Mouse (Mus musculus) A20 (cell line): ENCODE measurements at regions not wholly inside any gene's neighbourhood (a gene's known extent, or its start where the extent isn't known, plus 50 kb on each side); places are given as distances from the start of the nearest gene placed in this dataset.

Experiments
- DNase-seq: peaks from one replicate; pipeline ENCODE4 v3.0.0-alpha.2; 2011; ENCODE audit warnings: low read depth, low spot score

DNA sequence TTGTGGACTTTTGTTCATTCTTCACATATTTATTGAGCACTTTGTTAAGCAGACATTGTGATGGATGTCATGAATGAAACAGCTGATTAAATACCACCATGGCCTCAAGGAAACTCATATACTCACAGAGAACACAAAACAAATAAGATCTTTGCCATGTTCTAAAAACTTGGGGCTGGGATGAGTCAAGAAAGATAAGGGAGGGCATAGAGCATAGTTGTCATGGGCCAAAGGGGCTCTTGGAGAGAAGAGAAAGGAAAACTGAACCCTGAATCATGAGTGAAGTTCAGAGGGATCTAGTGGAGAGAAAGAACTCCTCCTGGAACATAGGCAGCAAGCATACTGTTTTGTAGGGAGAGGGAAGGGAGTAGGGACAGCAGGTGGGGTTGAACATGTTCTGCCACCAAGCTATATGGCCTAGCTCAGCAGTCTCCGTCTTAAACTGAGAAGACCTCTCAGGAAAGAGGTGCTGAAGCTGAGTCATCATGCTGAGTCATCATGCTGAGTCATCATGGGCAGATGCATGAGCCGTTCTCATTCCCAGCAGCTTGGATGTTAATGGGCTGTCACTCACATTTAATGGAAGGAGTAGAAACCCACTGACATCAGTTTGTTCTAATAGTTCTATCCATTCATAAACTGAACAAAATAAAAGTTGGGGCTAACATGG, 69.6 kb downstream of the Cetn3 start:
- DNase-seq = no peak

DNA sequence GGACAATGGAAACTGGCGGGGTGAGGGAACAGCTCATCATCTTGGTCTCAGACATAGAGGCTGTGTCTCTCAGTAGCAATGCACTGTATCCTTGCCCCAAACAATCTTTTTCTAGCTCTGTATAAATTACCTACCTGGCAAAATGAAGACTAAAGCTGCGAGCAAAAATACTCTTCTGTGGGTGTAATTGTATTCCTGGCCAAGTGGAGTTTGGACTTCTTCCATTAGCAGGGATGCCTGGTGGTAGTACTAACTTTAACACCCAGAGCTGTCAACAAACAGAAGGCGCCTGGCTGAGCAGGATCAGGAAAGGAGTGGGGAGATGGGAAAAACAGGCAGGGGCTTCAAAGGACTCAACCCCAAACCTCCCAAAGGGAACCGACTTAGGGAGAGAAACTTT, 73.2 kb downstream of the Cetn3 start:
- no peak for DNase-seq

DNA sequence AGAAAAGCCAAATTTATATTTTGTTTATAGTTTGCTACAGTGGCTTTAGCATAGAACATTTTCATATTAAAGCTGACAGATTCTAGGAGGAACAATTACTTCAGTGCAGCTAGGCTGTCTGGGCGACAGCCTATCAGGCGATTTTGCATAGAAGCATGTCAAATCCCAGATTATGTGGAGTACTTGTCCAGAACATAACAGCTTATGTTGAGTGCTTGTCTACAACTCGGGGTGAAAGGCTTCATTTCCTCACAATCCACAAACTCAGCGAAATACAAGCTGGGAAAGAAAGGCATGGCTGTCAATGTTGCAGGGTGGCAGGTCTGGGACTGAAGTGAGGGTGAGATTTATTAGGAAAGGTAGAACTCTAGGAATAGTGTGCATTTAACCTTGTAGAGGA, 77.8 kb downstream of the Cetn3 start:
- no peak for DNase-seq

DNA sequence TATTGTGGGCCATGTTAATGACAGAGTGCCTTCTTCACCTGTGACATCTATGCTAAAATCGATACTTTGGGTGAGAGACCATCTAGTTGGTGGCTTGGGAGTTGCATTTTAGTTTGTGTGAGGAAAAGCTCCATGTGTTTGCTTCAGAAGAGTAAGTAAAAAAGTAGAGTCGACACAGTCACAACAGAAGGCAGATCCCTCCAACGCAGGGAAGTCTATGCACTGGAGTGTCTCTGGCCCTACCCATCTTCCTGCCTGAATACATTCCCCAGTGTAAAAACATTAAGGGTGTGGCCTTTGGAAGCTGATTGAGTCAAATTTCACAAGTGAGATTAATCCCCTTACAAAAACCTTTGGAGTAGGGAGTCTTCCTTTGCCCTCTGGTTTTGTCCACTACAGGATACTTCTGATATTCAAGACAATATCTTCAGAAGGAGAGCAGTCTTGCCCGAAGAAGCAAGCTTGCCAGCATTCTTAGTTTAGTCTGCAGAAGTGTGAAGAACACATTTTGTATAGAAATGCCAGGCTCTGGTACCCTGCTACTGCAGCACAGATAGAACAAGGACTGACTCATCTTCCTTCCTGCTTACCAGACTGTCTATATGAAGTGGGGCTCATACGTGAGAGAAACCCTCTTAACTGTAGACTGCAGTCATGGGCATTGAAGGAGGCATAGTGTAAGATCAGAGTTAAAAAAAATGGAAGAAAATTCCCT, 79.2 kb downstream of the Cetn3 start:
- no peak for DNase-seq

DNA sequence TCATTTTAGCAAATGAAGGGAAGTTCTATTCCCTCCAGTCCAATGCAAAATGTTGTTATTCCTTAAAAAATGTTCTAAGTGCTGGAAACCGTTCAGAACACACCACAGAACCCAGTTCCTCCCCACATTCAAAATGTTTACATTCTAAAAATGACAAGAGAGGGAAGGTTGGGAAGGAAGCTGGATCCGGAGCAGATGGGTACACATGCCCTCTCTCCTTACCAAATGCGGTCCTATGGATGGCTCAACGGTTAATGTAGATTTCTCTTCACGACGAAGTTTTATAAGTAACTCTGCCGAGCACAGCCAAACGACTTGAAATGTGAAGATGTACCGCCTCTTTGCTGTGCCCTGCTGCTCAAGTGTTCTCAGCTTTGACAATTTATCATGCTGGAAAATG, 88.3 kb downstream of the Cetn3 start:
- no peak for DNase-seq

DNA sequence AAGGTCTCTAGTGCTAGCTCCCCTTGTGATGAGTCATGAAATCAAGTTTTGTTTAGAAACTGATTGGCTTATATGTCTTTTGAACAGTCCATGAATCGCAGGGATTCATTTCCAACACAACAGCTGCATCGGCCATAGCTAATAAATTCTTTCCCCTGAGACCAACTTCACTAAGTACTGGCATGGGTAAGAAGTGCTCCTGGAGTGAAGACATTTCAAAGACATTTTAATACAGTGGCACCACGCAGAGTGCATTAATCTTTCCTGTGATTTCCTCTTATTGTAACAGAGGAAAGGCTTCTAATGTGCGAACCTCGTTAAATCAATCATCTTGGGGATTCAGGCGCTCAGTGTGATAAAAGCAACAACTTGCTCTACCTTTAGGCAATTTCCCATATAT, 103.0 kb downstream of the Cetn3 start:
- no peak for DNase-seq

DNA sequence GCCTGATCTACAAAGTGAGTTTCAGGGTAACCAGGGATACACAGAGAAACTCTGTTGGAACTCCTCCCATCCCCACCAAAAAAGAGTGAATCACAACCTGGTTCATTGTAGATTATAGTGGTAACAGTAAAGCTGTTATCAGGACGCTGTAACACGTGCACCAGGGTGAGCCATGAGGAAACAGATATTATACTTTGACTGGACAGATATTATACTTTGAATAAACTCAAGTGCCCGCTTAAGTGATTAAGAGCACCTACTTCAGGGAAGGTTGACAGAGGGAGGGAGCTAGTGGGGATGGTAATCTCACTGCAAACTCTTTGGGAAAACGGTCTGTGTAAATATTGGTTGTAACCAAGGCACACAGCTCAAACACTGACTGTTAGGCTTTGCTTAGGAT, 147.4 kb downstream of the Cetn3 start:
- no peak for DNase-seq

DNA sequence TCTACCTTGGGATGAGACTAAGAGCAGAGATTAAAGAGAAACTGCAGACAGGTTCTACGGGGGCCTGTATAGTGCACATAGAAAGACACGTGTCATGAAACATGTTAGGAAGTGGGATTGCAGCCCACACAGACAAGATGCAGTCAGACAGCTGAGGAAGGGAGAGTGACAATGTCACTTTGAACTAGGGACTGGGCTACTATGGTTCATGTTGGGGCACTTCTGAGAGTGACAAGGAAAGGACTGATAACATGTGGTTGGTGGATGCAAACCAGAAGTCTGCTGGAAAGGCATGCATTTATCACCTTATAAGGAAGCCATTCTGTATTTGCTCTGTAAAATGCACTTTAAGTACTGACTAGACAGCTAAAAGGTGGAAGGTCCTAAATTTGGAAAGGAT, 148.3 kb downstream of the Cetn3 start:
- no peak for DNase-seq

DNA sequence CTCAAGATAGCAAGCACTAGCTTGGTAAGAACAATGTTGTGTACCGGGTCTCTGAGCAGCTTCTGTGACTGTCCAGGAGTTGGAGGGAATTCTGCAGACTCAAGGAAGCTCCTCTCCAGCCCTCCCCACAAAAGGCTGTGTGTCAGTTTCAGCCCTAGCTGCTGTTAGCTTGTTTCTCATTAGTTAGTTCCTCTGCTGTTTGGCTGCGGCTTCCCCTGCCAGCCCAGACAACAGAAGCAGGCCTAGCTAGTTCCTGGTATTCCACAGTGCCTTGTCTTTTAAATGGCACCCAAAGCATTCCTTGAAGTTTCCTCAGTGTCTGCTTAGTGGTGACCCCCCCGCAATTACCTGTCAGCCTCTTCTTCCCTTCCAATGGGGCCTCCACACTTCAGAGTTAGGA, 154.2 kb downstream of the Cetn3 start:
- DNase-seq = no peak

DNA sequence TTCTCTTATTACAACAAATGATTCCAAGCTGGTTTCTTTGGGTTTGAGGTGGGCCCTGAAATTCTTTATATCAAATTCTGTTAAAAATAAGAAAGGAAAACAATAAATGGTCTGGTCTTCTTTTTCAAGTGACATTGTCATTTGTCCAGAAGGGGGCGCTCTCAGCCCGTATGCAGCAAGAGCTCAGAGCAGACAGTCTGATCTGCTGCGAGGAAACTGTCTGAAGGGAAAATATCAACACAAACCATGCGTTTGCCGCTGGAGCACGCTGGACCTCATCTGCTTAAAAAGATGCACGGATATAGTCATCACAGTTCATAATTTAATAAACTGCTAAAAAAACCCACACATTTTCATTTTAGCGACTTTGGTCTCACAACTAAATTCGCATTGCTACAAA, 161.2 kb downstream of the Cetn3 start:
- DNase-seq = peak; percentile 79

DNA sequence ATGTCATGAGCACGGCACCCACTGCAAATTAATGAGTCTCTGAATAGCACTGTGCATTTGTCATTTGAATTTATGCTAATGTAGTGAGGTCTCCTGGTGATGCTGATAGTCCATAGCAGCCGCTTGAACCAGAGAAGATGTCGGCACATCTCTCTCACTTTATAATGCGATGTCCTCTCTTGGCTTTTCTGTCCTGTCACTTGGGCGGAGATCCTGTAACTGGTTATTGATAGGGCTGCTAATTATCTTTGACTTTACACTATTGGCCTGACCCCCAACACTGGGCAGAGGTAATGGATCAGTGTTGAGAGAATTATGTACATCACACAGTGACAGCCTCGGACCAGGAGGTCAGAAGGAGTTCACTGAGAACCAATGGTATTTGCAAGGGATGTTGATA, 161.6 kb downstream of the Cetn3 start:
- no peak for DNase-seq

DNA sequence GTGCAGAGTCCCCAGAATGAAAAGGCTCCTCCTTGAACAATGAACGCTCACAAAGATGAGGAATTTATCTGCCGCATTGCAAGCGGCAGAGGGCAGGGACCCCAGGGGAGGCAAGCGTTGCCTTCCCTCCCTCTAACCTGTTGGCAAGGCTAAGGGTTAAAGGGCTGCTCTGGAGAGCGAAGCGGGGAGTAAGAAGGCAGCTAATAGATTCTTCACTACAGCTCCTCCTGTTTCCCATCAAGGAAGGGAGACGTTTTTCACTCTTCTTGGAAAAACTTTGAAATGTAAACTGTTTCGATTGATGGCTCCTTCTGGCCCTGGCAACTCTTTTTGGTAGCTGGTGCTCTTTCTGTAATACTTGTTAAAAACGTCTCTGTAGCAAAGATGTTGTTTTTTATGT, 162.9 kb downstream of the Cetn3 start:
- DNase-seq = no peak

DNA sequence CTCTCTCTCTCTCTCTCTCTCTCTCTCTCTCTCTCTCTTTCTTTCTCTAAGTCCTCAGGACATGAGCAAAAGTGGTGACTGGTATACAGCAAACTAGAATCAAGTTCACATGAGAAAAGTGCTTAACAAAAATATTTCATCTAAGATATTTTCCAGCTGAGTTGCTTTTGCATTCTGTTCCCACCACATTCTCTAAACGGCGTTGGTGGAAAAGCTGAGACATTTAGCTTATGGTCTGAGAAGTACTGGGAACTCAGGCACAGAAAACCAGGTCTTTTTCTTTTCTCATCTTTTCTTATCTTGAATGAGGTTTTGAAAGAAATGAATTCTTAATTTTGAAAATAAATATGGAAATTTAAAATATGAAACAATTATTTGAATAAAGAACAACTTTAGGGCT, 182.6 kb downstream of the Cetn3 start:
- no peak for DNase-seq

DNA sequence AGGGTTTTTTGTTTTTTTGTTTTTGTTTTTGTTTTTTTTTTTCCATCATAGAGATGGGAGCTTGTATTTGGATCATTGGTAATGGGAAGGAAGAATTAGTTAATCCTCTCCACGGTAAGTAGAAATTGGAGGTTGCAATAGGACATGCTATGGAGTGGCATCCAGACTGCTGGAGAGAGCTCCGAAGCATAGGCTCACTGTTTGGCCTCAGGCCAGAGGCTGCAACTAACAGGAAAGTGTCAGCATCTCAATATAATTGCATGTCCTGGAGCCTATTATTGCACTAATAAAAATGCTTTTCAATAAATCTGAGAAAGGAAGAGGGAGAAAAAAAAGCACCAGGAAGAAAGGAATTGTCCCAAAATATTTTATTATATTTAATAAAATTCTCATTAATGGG, 193.0 kb downstream of the Cetn3 start:
- DNase-seq = no peak

DNA sequence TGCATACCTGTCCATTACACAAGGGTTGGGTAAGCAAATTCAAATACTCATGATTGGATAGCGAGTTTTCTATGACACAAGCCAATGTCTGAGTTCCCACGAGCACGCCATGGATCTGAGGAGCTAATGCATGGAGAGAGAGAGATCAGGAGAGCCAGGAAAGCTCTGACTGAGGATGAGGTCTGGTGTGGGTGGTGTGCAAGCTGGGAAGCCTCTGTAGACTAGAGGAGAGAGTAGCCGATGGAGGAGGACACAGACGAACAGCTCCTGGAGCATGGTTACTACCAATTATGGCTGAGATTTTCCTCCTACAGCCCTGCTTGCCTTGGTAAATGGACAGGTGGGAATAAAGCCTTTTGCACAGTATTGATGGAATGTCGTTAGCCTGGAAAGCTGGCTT, 195.1 kb downstream of the Cetn3 start:
- DNase-seq = no peak

DNA sequence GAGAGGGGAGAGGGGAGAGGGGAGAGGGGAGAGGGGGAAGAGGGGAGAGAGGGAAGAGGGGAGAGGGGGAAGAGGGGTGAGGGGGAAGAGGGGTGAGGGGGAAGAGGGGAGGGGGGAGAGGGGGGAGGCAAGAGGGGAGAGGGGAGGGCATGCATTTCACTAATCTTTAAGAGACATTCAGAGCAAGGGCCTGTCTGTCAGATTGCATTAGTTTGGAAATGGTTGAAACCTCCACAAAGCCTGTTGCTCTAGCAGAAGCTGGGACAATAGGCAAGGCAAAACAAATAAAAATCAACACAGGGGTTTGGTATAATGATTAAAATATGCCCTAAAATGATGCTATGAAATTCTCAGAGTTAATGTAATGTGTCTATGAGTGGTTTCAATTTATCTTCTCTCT, 196.4 kb downstream of the Cetn3 start:
- DNase-seq = no peak

DNA sequence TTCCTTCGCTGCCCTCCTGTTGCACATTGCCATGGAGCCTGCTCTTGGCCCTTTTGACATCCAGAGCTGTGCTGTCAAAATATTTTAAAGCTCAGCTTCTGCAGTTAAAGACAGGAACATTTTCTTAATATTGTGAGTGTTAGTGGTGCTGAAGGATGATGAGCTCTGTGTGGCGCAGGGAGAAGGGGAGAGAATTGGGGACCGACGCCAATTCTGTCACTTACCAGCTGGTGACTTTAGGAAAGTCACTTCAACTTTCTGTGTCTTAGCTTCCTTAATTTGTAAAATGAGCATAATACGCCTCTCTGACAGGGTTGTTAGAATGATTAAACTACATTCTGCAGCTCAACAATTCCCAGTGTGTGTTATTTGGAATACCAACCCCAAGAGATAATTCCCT, 197.2 kb downstream of the Cetn3 start:
- DNase-seq = no peak

DNA sequence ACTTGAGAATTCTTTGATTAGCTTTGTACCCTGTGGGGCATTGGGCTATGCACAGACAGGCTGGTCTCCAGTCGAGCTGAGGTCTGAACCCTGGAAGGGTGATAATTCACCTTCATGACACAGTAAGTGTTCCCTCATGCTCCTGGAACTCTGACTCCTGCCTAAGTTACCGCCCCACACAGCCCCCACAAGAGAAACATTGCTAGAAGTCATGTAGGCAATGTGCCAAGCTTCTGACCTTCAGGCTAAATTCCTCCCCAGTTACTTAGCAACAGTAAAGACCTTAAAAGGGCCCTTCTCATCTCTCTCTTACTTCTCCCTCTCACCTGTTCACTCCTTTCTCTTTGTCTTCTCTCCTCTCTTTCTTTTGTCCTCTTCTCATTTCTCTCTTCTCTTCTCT, 199.6 kb downstream of the Cetn3 start:
- no peak for DNase-seq

DNA sequence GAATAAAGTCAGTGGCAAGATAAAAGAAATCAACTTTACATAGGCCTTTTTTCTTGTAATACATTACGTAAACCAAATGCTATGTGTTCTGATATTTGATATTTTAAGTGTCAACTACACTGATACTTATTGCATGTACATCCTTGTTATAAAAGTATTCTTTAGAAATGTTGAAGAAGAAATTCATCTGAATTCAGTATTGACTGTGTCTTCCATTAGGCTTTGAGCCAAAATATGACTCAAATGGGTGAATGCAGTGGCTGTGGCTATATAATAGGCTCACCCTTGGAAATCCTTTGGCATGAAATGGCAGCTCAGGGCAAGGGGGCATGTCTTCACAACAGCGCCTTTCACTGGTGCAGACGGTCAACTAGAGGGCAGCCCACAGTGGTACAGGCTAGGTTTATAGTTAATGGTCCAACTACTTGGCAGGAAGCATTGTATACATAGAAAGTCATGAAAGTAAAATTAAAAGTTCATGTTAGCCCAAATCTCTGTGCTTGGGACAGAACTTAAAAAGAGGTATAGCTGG, 217.9 kb downstream of the Cetn3 start:
- no peak for DNase-seq

DNA sequence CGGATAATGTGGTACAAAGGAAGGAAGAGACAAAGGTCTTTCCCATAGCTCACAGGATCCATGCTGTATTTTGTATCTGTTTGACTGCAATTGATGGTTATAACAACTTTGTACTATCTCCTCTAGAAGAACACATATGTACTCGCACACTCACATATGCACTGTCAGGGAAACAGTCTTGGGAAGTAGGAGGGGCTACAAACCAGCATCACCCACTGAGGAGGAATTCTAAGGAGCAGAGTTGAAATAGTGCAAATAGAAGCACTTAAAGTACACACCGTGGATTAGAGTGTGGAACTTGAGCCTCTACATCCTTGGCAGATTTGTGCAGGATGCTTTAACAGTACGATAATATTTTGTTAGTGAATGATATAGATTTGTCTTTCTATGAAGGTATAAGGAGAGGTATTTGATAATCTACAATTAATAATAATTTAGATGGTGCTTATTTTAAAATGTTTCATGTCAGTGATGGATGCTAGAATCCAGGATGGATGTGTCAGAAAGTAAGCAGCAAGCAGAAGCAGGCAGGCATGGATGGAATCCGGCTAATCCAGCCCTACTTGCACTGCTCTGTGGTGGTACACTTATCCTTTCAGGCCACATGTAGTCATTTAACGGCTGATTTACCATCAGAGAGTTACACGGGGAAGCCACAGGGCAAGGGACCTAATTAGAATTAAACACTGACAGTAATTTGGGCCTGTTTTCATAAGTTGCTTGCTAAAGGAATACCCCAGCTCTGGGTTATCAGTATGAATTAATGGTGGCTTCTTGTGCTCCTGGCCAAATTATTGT, 223.3 kb downstream of the Cetn3 start:
- DNase-seq = no peak

DNA sequence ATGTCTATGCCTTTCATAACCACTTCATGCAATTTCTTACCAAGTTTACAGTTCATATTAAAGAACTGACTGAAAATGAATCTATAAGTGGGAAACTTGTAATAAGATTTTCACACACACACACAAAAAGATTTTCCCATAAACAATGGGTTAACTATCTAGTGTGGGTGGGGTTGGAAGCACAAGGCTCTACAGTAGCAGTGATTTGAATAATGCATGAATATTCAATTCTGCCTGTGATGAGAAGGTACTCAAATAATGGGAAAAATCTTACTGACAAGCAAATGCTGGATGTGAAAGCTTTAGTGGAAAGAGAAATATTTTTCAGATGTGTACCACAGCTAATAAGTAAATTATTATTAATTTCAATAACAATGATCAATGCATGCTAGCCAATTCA, 224.3 kb downstream of the Cetn3 start:
- DNase-seq = no peak

DNA sequence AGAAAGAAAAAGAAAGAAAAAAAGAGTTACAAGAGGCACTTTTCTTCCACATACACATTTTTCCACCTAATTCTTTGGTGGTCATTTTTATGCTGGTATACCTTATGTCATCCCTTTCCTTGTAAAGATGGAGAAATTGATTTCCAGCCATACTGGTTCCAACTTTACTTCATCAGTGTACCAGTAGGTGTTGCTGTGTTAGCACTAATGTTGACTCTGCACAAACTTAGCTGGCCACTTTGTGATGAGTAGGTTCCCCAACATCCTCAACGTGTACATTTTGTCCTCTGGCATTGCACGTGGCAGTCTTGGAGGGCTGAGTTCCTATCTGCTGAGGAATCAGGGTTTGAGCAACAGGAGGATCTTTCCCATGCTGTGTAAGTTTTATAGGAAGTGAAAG, 256.7 kb downstream of the Cetn3 start:
- DNase-seq = peak; percentile 13
